In the genomic region with DNA sequence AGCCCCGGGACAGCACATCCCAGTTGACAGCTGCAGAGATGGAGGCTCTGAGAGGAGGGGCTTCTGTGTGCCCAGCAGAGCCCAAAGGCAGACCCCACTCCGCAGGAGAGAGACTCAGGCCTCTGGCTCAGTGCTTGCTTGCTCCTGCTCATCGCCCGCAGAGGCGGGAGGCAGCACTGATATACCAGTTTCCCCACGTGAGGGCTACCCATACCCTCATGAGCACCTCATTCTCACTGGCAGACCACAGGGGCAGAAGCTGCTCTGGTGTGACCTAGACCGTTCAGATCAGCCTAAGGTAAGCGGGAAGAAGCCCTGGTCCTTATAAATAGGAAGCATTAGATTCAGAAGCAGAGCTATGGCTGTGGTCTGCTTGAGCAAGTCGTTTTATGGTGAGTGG, we compare ENCODE assay signal across 25 mouse cellular contexts. TPM values are rescaled to one million over a fixed set of nuclear protein-coding genes. Genes with fewer than 3 reads are reported as not detected.
DNase-seq lines count a peak whose midpoint lies in the region; ATAC-seq and TF ChIP-seq lines count a peak whose summit lies in the region.
"Had no signal": no experiment of that assay in that cellular context is flagged by ENCODE, and none has a peak within 500 bp of the region (broad histone marks: within the 10 kb centered on the region; RNA-seq: fewer than 3 reads in every experiment).

No protein-coding gene starts in this region.

- peaks cover 9% of the 10 kb centered on the region; the same call in 1 of the 2 replicates for H3K4me1 ChIP-seq in forebrain, embryonic 14.5 days (ENCODE audit: control insufficient read depth, insufficient read depth, low read length)
- H3K4me1 ChIP-seq in forebrain, postnatal 0 days (ENCODE audit: insufficient read depth), result no peaks in the 10 kb centered on the region
- H3K4me1 ChIP-seq in liver, postnatal 0 days (ENCODE audit: insufficient read depth), result no peaks in the 10 kb centered on the region
- no peaks in the 10 kb centered on the region; the same call in 1 of the 2 replicates for H3K4me1 ChIP-seq in neural tube, embryonic 14.5 days (ENCODE audit: control insufficient read depth, insufficient read depth, low read length)
- H3K4me1 ChIP-seq in hindbrain, postnatal 0 days (ENCODE audit: insufficient read depth, low read length), result peaks cover 11% of the 10 kb centered on the region
- H3K4me1 ChIP-seq: heart, embryonic 15.5 days; kidney, embryonic 15.5 days; limb, embryonic 15.5 days; lung, embryonic 15.5 days; stomach, embryonic 15.5 days had no signal

- H3K4me2 ChIP-seq in forebrain, embryonic 14.5 days (ENCODE audit: low read length), result no peak overlapping the region
- no peak overlapping the region for H3K4me2 ChIP-seq in forebrain, postnatal 0 days (ENCODE audit: low read depth)
- H3K4me2 ChIP-seq in liver, postnatal 0 days (ENCODE audit: low read depth, low read length), result no peak overlapping the region
- H3K4me2 ChIP-seq in neural tube, embryonic 14.5 days (ENCODE audit: low read depth, low read length), result no peak overlapping the region
- H3K4me2 ChIP-seq in hindbrain, postnatal 0 days (ENCODE audit: low read depth, low read length), result no peak overlapping the region
- H3K4me2 ChIP-seq: forebrain, embryonic 15.5 days; heart, embryonic 15.5 days; kidney, embryonic 15.5 days; limb, embryonic 15.5 days; lung, embryonic 15.5 days; stomach, embryonic 15.5 days had no signal

- H3K9ac ChIP-seq in forebrain, embryonic 14.5 days (ENCODE audit: low read length), result no peak overlapping the region
- H3K9ac ChIP-seq in forebrain, postnatal 0 days, result no peak overlapping the region
- no peak overlapping the region for H3K9ac ChIP-seq in liver, postnatal 0 days (replicated peaks)
- H3K9ac ChIP-seq in neural tube, embryonic 14.5 days (replicated peaks; ENCODE audit: low read depth, low read length), result no peak overlapping the region
- H3K9ac ChIP-seq in hindbrain, postnatal 0 days (replicated peaks; ENCODE audit: low read length), result no peak overlapping the region
- H3K9ac ChIP-seq: forebrain, embryonic 15.5 days; heart, embryonic 15.5 days; kidney, embryonic 15.5 days; limb, embryonic 15.5 days; liver, embryonic 14.5 days; lung, embryonic 15.5 days; stomach, embryonic 15.5 days had no signal

- WGBS in forebrain, embryonic 14.5 days, result 84% methylated on average over 9 of the region's 9 CpGs
- 86% methylated on average over 9 of the region's 9 CpGs for WGBS in forebrain, postnatal 0 days
- WGBS in liver, postnatal 0 days (ENCODE audit: insufficient replicate concordance), result 69% methylated on average over 9 of the region's 9 CpGs
- 79% methylated on average over 9 of the region's 9 CpGs for WGBS in neural tube, embryonic 14.5 days
- WGBS in hindbrain, postnatal 0 days, result 68% methylated on average over 9 of the region's 9 CpGs

- H3K4me3 ChIP-seq in forebrain, embryonic 14.5 days (ENCODE audit: low read depth, low read length), result no peak overlapping the region
- no peak overlapping the region for H3K4me3 ChIP-seq in forebrain, postnatal 0 days (ENCODE audit: low read depth, low read length)
- H3K4me3 ChIP-seq in liver, postnatal 0 days (ENCODE audit: low read depth, low read length), result no peak overlapping the region
- no peak overlapping the region for H3K4me3 ChIP-seq in neural tube, embryonic 14.5 days (ENCODE audit: low read depth, low read length)
- no peak overlapping the region for H3K4me3 ChIP-seq in hindbrain, postnatal 0 days (ENCODE audit: low read length)
- H3K4me3 ChIP-seq: erythroblast, embryonic 14.5 days; forebrain, embryonic 15.5 days; heart, embryonic 15.5 days; kidney, embryonic 15.5 days; limb, embryonic 15.5 days; lung, embryonic 15.5 days; myocyte; stomach, embryonic 15.5 days had no signal

- no peak for TF ChIP-seq EP300 in liver, postnatal 0 days (IDR thresholded peaks at IDR 0.05; ENCODE audit: low read depth)

- DNase-seq in forebrain, embryonic 14.5 days (ENCODE audit: low spot score), result no peak
- no peak for DNase-seq in forebrain, postnatal 0 days
- DNase-seq in liver, postnatal 0 days, result peak; percentile 8
- no peak for DNase-seq in liver
- no peak for DNase-seq in neural tube, embryonic 10.5 days (ENCODE audit: extremely low spot score, low spot score)
- DNase-seq in hindbrain, postnatal 0 days (ENCODE audit: low spot score), result no peak
- DNase-seq in lung, postnatal 4 days, result no peak
- DNase-seq: adrenal gland, postnatal 14 days; cerebellum, adult 11-12 months; cerebellum, postnatal 14 days; kidney, adult 11 months; kidney, postnatal 36 days; right cerebral cortex, postnatal 25 days had no signal

- TF ChIP-seq CTCF in forebrain, postnatal 0 days (IDR thresholded peaks at IDR 0.05; ENCODE audit: low read depth), result no peak
- no peak for TF ChIP-seq CTCF in liver, postnatal 0 days (IDR thresholded peaks at IDR 0.05; ENCODE audit: low read depth)
- TF ChIP-seq CTCF in hindbrain, postnatal 0 days (IDR thresholded peaks at IDR 0.05; ENCODE audit: low read depth), result no peak

- H3K27me3 ChIP-seq in forebrain, embryonic 14.5 days (replicated peaks; ENCODE audit: control insufficient read depth, insufficient read depth, low read length), result no peaks in the 10 kb centered on the region
- H3K27me3 ChIP-seq in forebrain, postnatal 0 days (ENCODE audit: insufficient read depth, low read length), result no peaks in the 10 kb centered on the region
- 0 out of 2 replicates have a peak, but pooled peaks cover 2% of the 10 kb centered on the region for H3K27me3 ChIP-seq in liver, postnatal 0 days (ENCODE audit: insufficient read depth, low read length)
- H3K27me3 ChIP-seq in neural tube, embryonic 14.5 days (ENCODE audit: control insufficient read depth, insufficient read depth, low read length), result no peaks in the 10 kb centered on the region
- no peaks in the 10 kb centered on the region for H3K27me3 ChIP-seq in hindbrain, postnatal 0 days (ENCODE audit: insufficient read depth, low read length)
- H3K27me3 ChIP-seq: forebrain, embryonic 15.5 days had no signal

- no peak overlapping the region for H3K27ac ChIP-seq in forebrain, embryonic 14.5 days (ENCODE audit: low read depth, low read length)
- H3K27ac ChIP-seq in forebrain, postnatal 0 days (ENCODE audit: low read depth, low read length), result no peak overlapping the region
- H3K27ac ChIP-seq in liver, postnatal 0 days (ENCODE audit: low read depth), result no peak overlapping the region
- peak overlapping the region; percentile 22; the same call in 1 of the 2 replicates for H3K27ac ChIP-seq in neural tube, embryonic 14.5 days (ENCODE audit: low read depth, low read length)
- peak overlapping the region; percentile 62; the same call in 1 of the 2 replicates for H3K27ac ChIP-seq in hindbrain, postnatal 0 days
- H3K27ac ChIP-seq: forebrain, embryonic 15.5 days; heart, embryonic 15.5 days; kidney, embryonic 15.5 days; limb, embryonic 15.5 days; liver, embryonic 14.5 days; lung, embryonic 15.5 days; stomach, embryonic 15.5 days had no signal

- 0 out of 2 replicates have a peak, but pooled peaks have one; percentile 5 for ATAC-seq in forebrain, embryonic 14.5 days
- ATAC-seq in forebrain, postnatal 0 days, result no peak
- no peak for ATAC-seq in liver, postnatal 0 days
- ATAC-seq in neural tube, embryonic 14.5 days (ENCODE audit: low read depth), result peak; percentile 20; the same call in 1 of the 2 replicates
- no peak for ATAC-seq in hindbrain, postnatal 0 days
- ATAC-seq: CD4-positive, CD25-positive, alpha-beta regulatory T cell, adult 4 months; inflammation-experienced regulatory T-cells, adult 6 months had no signal

- peaks cover 11% of the 10 kb centered on the region for H3K36me3 ChIP-seq in forebrain, embryonic 14.5 days (ENCODE audit: control insufficient read depth, insufficient read depth, low read length)
- peaks cover 2% of the 10 kb centered on the region; the same call in 1 of the 2 replicates for H3K36me3 ChIP-seq in forebrain, postnatal 0 days (ENCODE audit: insufficient read depth)
- no peaks in the 10 kb centered on the region for H3K36me3 ChIP-seq in liver, postnatal 0 days (replicated peaks; ENCODE audit: insufficient read depth, low read length)
- H3K36me3 ChIP-seq in neural tube, embryonic 14.5 days (ENCODE audit: control insufficient read depth, insufficient read depth, low read length), result no peaks in the 10 kb centered on the region
- H3K36me3 ChIP-seq in hindbrain, postnatal 0 days (ENCODE audit: insufficient read depth, low read length), result no peaks in the 10 kb centered on the region
- H3K36me3 ChIP-seq: forebrain, embryonic 15.5 days; heart, embryonic 15.5 days; kidney, embryonic 15.5 days; limb, embryonic 15.5 days; lung, embryonic 15.5 days; stomach, embryonic 15.5 days had no signal

- no peaks in the 10 kb centered on the region for H3K9me3 ChIP-seq in forebrain, embryonic 14.5 days (replicated peaks; ENCODE audit: control insufficient read depth, low read length)
- no peaks in the 10 kb centered on the region for H3K9me3 ChIP-seq in forebrain, postnatal 0 days (ENCODE audit: low read length)
- H3K9me3 ChIP-seq in liver, postnatal 0 days (ENCODE audit: low read length), result no peaks in the 10 kb centered on the region
- no peaks in the 10 kb centered on the region for H3K9me3 ChIP-seq in neural tube, embryonic 14.5 days (ENCODE audit: control insufficient read depth, low read length)
- H3K9me3 ChIP-seq in hindbrain, postnatal 0 days (ENCODE audit: low read length), result no peaks in the 10 kb centered on the region
- H3K9me3 ChIP-seq: forebrain, embryonic 15.5 days; heart, embryonic 15.5 days; kidney, embryonic 15.5 days; limb, embryonic 15.5 days; lung, embryonic 15.5 days; stomach, embryonic 15.5 days had no signal

RNA-seq across cellular contexts. Expression of a gene that starts 8.2 kb away (rescaled TPM):
- polyA plus RNA-seq in forebrain, embryonic 14.5 days (2014; fragmentation: Nextera tagmentation; extraction: Ambion mirVana), result 32.5 and 40.5 TPM in 2 replicates
- total RNA-seq in forebrain, postnatal 0 days (2014; rRNA removed), result 120 and 145 TPM in 2 replicates
- 81.0 and 133 TPM in 2 replicates for polyA plus RNA-seq in forebrain, postnatal 0 days (2015; fragmentation: Nextera tagmentation; extraction: Ambion mirVana)
- 0.25 and 0.26 TPM in 2 replicates for polyA plus RNA-seq in liver, postnatal 0 days (2015; fragmentation: Nextera tagmentation; extraction: Ambion mirVana)
- polyA plus RNA-seq in neural tube, embryonic 14.5 days (2014; fragmentation: Nextera tagmentation; extraction: Ambion mirVana), result 92.1 and 95.2 TPM in 2 replicates
- 210 and 223 TPM in 2 replicates for total RNA-seq in hindbrain, postnatal 0 days (2014; rRNA removed)
- 139 and 155 TPM in 2 replicates for polyA plus RNA-seq in hindbrain, postnatal 0 days (2015; fragmentation: Nextera tagmentation; extraction: Ambion mirVana)
- polyA plus RNA-seq: erythroblast, embryonic 14.5 days had no signal

Comparison
In these comparisons a context has a peak if more than half of its experiments do, and no peak if none do; other contexts are left out.
1. ATAC-seq: peak in forebrain, embryonic 14.5 days (single experiment) and neural tube, embryonic 14.5 days (single experiment); none in forebrain, postnatal 0 days (single experiment), liver, postnatal 0 days (single experiment) and hindbrain, postnatal 0 days (single experiment).
2. H3K27ac ChIP-seq: peak in neural tube, embryonic 14.5 days (single experiment) and hindbrain, postnatal 0 days (single experiment); none in forebrain, embryonic 14.5 days (single experiment), forebrain, postnatal 0 days (single experiment) and liver, postnatal 0 days (single experiment).
3. RNA of a gene that starts 8.2 kb away (polyA plus RNA-seq): 139 to 155 TPM in hindbrain, postnatal 0 days, 81.0 to 133 TPM in forebrain, postnatal 0 days, 92.1 to 95.2 TPM in neural tube, embryonic 14.5 days and 32.5 to 40.5 TPM in forebrain, embryonic 14.5 days; 0.25 to 0.26 TPM in liver, postnatal 0 days; every median in the first group is over 10 times any median in the second.